Mouse (Mus musculus) embryo, embryonic 11.5 days (tissue): ENCODE measurements around the gene Qrich2.
"Not testable (repeated sequence)": the region's sequence is repeated elsewhere in the genome, so short reads cannot be mapped to it uniquely, and the experiment has no call there.

ENCODE experiments used
- DNase-seq: peaks from one replicate; pipeline ENCODE4 v3.0.0-alpha.2; 2012; ENCODE audit warnings: low read depth, low spot score

Qrich2 gene

GRCm38 (mm10) chr11:116430723-116431427 lies 35.2 kb downstream of the Qrich2 start:
- no peak for DNase-seq

- no peak for DNase-seq
Measured at GRCm38 (mm10) chr11:116429862-116430613, 36.0 kb downstream of the Qrich2 start.

- DNase-seq: no peak
Measured at GRCm38 (mm10) chr11:116428872-116429859, 36.9 kb downstream of the Qrich2 start.

- no peak for DNase-seq
Measured at GRCm38 (mm10) chr11:116426852-116427575, 39.0 kb downstream of the Qrich2 start.

GRCm38 (mm10) chr11:116426328-116426727 lies 39.7 kb downstream of the Qrich2 start:
- not testable (repeated sequence) for DNase-seq

- DNase-seq: no peak
Measured at GRCm38 (mm10) chr11:116424621-116425407, 41.2 kb downstream of the Qrich2 start.

GRCm38 (mm10) chr11:116423782-116424620 lies 42.0 kb downstream of the Qrich2 start:
- no peak for DNase-seq

GRCm38 (mm10) chr11:116423214-116423613 lies 42.8 kb downstream of the Qrich2 start:
- no peak for DNase-seq

- no peak for DNase-seq
Measured at GRCm38 (mm10) chr11:116422562-116422961, 43.5 kb downstream of the Qrich2 start.

GRCm38 (mm10) chr11:116421102-116421501 lies 44.9 kb downstream of the Qrich2 start:
- no peak for DNase-seq

GRCm38 (mm10) chr11:116418841-116419462 lies 47.1 kb downstream of the Qrich2 start:
- no peak for DNase-seq

GRCm38 (mm10) chr11:116418194-116418840 lies 47.7 kb downstream of the Qrich2 start:
- DNase-seq: peak; percentile 63

- no peak for DNase-seq
Measured at GRCm38 (mm10) chr11:116417054-116417453, 49.0 kb downstream of the Qrich2 start.

GRCm38 (mm10) chr11:116416196-116416943 lies 49.7 kb downstream of the Qrich2 start:
- DNase-seq: no peak

- no peak for DNase-seq
Measured at GRCm38 (mm10) chr11:116413631-116414022, 52.4 kb downstream of the Qrich2 start.

GRCm38 (mm10) chr11:116412904-116413630 lies 53.0 kb downstream of the Qrich2 start, which contains the start of gene Rnf157:
TSS of gene Rnf157 (minus strand) at chr11:116413032.
- peak; percentile 67 for DNase-seq
